In genomic region chr2:65620556-65621166, GRCm38 (mm10) we compare ENCODE assay signal across 8 mouse cellular contexts. TPM values are rescaled to one million over a fixed set of nuclear protein-coding genes. Genes with fewer than 3 reads are reported as not detected.
DNase-seq lines count a peak whose midpoint lies in the region; ATAC-seq lines count a peak whose summit lies in the region.

Gene Scn2a (plus strand): TSS chr2:65620771.

- H3K9ac ChIP-seq in forebrain, embryonic 12.5 days = peak within 1 kb of the TSS; percentile 36; the same call in 1 of the 2 replicates

- peak within 1 kb of the TSS; percentile 70 for H3K27ac ChIP-seq in forebrain, embryonic 12.5 days
- H3K27ac ChIP-seq in midbrain, embryonic 10.5 days (replicated peaks) = no peak within 1 kb of the TSS

- WGBS in forebrain, embryonic 12.5 days = 47% methylated on average over 9 of the region's 9 CpGs
- 53% methylated on average over 9 of the region's 9 CpGs for WGBS in midbrain, embryonic 10.5 days

- peak; percentile 49 for DNase-seq in testis, postnatal 10 days (ENCODE audit: low spot score)
- no peak for DNase-seq in testis, postnatal 14 days (ENCODE audit: low spot score)
- DNase-seq in brain, embryonic 18.5 days (ENCODE audit: low read depth, low spot score) = peak; percentile 52
- DNase-seq in layer of hippocampus, adult 11-12 months (ENCODE audit: low spot score) = peak; percentile 66
- DNase-seq in midbrain, embryonic 10.5 days (ENCODE audit: low spot score) = peak; percentile 28
- peak; percentile 69 for DNase-seq in telencephalon, adult 2 months (ENCODE audit: low read depth, low spot score)
- DNase-seq in spleen, postnatal 14 days (ENCODE audit: low spot score in 2 of 2) = no peak

- H3K27me3 ChIP-seq in forebrain, embryonic 12.5 days = no peaks in the 10 kb centered on the region
- no peaks in the 10 kb centered on the region for H3K27me3 ChIP-seq in midbrain, embryonic 10.5 days (ENCODE audit: low read depth, poor library complexity, severe bottlenecking)

- H3K4me2 ChIP-seq in forebrain, embryonic 12.5 days = peak within 1 kb of the TSS; percentile 15; the same call in 1 of the 2 replicates

- peaks cover 5% of the 10 kb centered on the region; the same call in 1 of the 2 replicates for H3K4me1 ChIP-seq in forebrain, embryonic 12.5 days
- peaks cover 16% of the 10 kb centered on the region; the same call in 1 of the 2 replicates for H3K4me1 ChIP-seq in midbrain, embryonic 10.5 days

- no peaks in the 10 kb centered on the region for H3K36me3 ChIP-seq in forebrain, embryonic 12.5 days (replicated peaks)
- H3K36me3 ChIP-seq in midbrain, embryonic 10.5 days = no peaks in the 10 kb centered on the region

- no peaks in the 10 kb centered on the region for H3K9me3 ChIP-seq in forebrain, embryonic 12.5 days
- H3K9me3 ChIP-seq in midbrain, embryonic 10.5 days (replicated peaks) = no peaks in the 10 kb centered on the region

- 0 out of 2 replicates have a peak within 1 kb of the TSS, but pooled peaks have one; percentile 18 for H3K4me3 ChIP-seq in forebrain, embryonic 12.5 days (replicated peaks)
- H3K4me3 ChIP-seq in midbrain, embryonic 10.5 days = peak within 1 kb of the TSS; percentile 3; the same call in 1 of the 2 replicates

- peak; percentile 45 for ATAC-seq in forebrain, embryonic 12.5 days (ENCODE audit: low FRiP score)

RNA-seq across cellular contexts. Expression of gene Scn2a, which starts in this region (rescaled TPM):
- polyA plus RNA-seq in forebrain, embryonic 12.5 days (2016; fragmentation: Nextera tagmentation; extraction: Ambion mirVana) = 9.4 and 12.3 TPM in 2 replicates
- 3.2 and 5.5 TPM in 2 replicates for polyA plus RNA-seq in midbrain, embryonic 10.5 days (2016; fragmentation: Nextera tagmentation; extraction: Ambion mirVana)

Comparison
In these comparisons a context has a peak if more than half of its experiments do, and no peak if none do; other contexts are left out.
1. DNase-seq: peak in testis, postnatal 10 days (single experiment), brain, embryonic 18.5 days (single experiment), layer of hippocampus, adult 11-12 months (single experiment), midbrain, embryonic 10.5 days (single experiment) and telencephalon, adult 2 months (single experiment); none in testis, postnatal 14 days (single experiment) and spleen, postnatal 14 days (0 of 2).